Mouse (Mus musculus) naive thymus-derived CD4-positive, alpha-beta T cell, adult 2 months (primary cell): ENCODE measurements at regions not wholly inside any gene's neighbourhood (a gene's known extent, or its start where the extent isn't known, plus 50 kb on each side); places are given as distances from the start of the nearest gene placed in this dataset.

Experiments
- DNase-seq: peaks from one replicate; pipeline ENCODE4 v3.0.0-alpha.2; 2011; ENCODE audit warnings: low read depth

- no peak for DNase-seq
Observed at GRCm38 (mm10) chr8:9048116-9048515, 357.8 kb upstream of the Arglu1 start.

GRCm38 (mm10) chr8:9042835-9043792 lies 352.8 kb upstream of the Arglu1 start:
- no peak for DNase-seq

- DNase-seq, result no peak
Observed at GRCm38 (mm10) chr8:9029156-9029555, 338.8 kb upstream of the Arglu1 start.

- DNase-seq, result no peak
Observed at GRCm38 (mm10) chr8:9027672-9028071, 337.4 kb upstream of the Arglu1 start.

- no peak for DNase-seq
Observed at GRCm38 (mm10) chr8:9025872-9026271, 335.6 kb upstream of the Arglu1 start.

- DNase-seq, result no peak
Observed at GRCm38 (mm10) chr8:9025378-9025777, 335.1 kb upstream of the Arglu1 start.

- no peak for DNase-seq
Observed at GRCm38 (mm10) chr8:9020744-9021143, 330.4 kb upstream of the Arglu1 start.

GRCm38 (mm10) chr8:9020180-9020579 lies 329.9 kb upstream of the Arglu1 start:
- no peak for DNase-seq

GRCm38 (mm10) chr8:9011785-9012510 lies 321.6 kb upstream of the Arglu1 start:
- no peak for DNase-seq

GRCm38 (mm10) chr8:9008006-9008780 lies 317.9 kb upstream of the Arglu1 start:
- no peak for DNase-seq

- DNase-seq, result no peak
Observed at GRCm38 (mm10) chr8:8999914-9000313, 309.6 kb upstream of the Arglu1 start.

- no peak for DNase-seq
Observed at GRCm38 (mm10) chr8:8997621-8998020, 307.3 kb upstream of the Arglu1 start.

GRCm38 (mm10) chr8:8994596-8995189 lies 304.4 kb upstream of the Arglu1 start:
- DNase-seq, result no peak

- no peak for DNase-seq
Observed at GRCm38 (mm10) chr8:8994008-8994407, 303.7 kb upstream of the Arglu1 start.

- peak; percentile 61 for DNase-seq
Observed at GRCm38 (mm10) chr8:8992461-8993032, 302.2 kb upstream of the Arglu1 start.

GRCm38 (mm10) chr8:8991026-8991425 lies 300.7 kb upstream of the Arglu1 start:
- no peak for DNase-seq

- DNase-seq, result no peak
Observed at GRCm38 (mm10) chr8:8986068-8986467, 295.7 kb upstream of the Arglu1 start.

- peak; percentile 52 for DNase-seq
Observed at GRCm38 (mm10) chr8:8985395-8985794, 295.1 kb upstream of the Arglu1 start.

- peak; percentile 18 for DNase-seq
Observed at GRCm38 (mm10) chr8:8984829-8985251, 294.5 kb upstream of the Arglu1 start.

GRCm38 (mm10) chr8:8984159-8984828 lies 294.0 kb upstream of the Arglu1 start:
- DNase-seq, result peak; percentile 16

GRCm38 (mm10) chr8:8983133-8983661 lies 292.9 kb upstream of the Arglu1 start:
- no peak for DNase-seq
